Mouse (Mus musculus) bone marrow, adult 2 months (tissue): ENCODE measurements around the gene Gm21973.

Experiments
- CTCF ChIP-seq: fragments of 200-500 bp; IDR thresholded peaks from 2 replicates; pipeline ENCODE4 v1.5.1; 2011; ENCODE audit warnings: low read length, control low read depth; ENCODE audit not compliant: control insufficient read depth, insufficient read depth
- POLR2A ChIP-seq: fragments of 200-500 bp; IDR thresholded peaks from 2 replicates; pipeline ENCODE4 v1.6.1; 2011; ENCODE audit warnings: low read depth, mild to moderate bottlenecking, control low read depth, low read length, borderline replicate concordance; ENCODE audit not compliant: control insufficient read depth

DNA sequence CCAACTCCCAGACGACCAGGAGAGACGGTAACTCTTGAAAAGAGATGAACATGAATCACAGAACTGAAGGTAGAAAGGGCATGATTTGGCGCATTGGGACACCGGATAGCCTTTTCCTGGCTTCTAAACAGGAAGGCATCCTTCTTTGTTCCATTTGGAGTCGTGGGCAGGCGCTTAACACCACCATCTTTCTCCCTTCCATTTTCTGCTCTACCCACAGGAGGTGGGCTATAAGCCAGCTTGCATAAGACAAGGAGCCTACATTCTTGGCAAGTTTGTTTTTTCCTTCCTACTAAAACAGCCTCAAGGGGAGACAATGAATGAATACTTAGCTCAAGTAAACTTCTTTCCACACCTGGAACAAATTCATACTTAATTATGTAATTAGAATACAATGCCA lies 88.5 kb downstream of the Gm21973 start:
- no peak for TF ChIP-seq POLR2A
- TF ChIP-seq CTCF, result no peak
